Comparison of ENCODE assay signal across 20 mouse cellular contexts in genomic region chr11:72507651-72508050, GRCm38 (mm10). TPM values are rescaled to one million over a fixed set of nuclear protein-coding genes. Genes with fewer than 3 reads are reported as not detected.
"Had no signal": no experiment of that assay in that cellular context is flagged by ENCODE, and none has a peak within 500 bp of the region (broad histone marks: within the 10 kb centered on the region; RNA-seq: fewer than 3 reads in every experiment).

No protein-coding gene starts in this region.

- H3K27me3 ChIP-seq: kidney, embryonic 15.5 days; liver, embryonic 13.5 days; neural tube, embryonic 13.5 days had no signal

- H3K27ac ChIP-seq: kidney, embryonic 15.5 days; left cerebral cortex, adult 2 months; liver, embryonic 13.5 days; midbrain, embryonic 12.5 days; neural tube, embryonic 13.5 days; stomach, postnatal 0 days had no signal

- ATAC-seq: midbrain, embryonic 16.5 days had no signal

- H3K4me3 ChIP-seq: kidney, embryonic 15.5 days; left cerebral cortex, adult 2 months; liver, embryonic 13.5 days; midbrain, embryonic 12.5 days; myocyte; neural tube, embryonic 13.5 days had no signal

- H3K36me3 ChIP-seq: kidney, embryonic 15.5 days; liver, embryonic 13.5 days; midbrain, embryonic 12.5 days; neural tube, embryonic 13.5 days had no signal

- H3K9me3 ChIP-seq: kidney, embryonic 15.5 days; liver, embryonic 13.5 days; midbrain, embryonic 12.5 days; neural tube, embryonic 13.5 days had no signal

- H3K4me2 ChIP-seq: kidney, embryonic 15.5 days; liver, embryonic 13.5 days; midbrain, embryonic 12.5 days; neural tube, embryonic 13.5 days had no signal

- H3K9ac ChIP-seq: kidney, embryonic 15.5 days; liver, embryonic 13.5 days; midbrain, embryonic 12.5 days; neural tube, embryonic 13.5 days had no signal

- DNase-seq: kidney, postnatal 10 days; kidney, postnatal 36 days; layer of hippocampus, postnatal 36 days; liver, embryonic 13.5 days; lung, adult 2 months; lung, postnatal 14 days; lung, postnatal 4 days; retina, postnatal 1 day; right cerebral cortex, postnatal 25 days; thymus, adult 2 months; thymus, postnatal 14 days; thymus, postnatal 4 days had no signal

RNA-seq across cellular contexts. Expression of gene Spns3, which starts 42.7 kb away (rescaled TPM):
- polyA plus RNA-seq: midbrain, embryonic 16.5 days; stomach, embryonic 14.5 days had no signal
